Mouse (Mus musculus) adrenal gland, postnatal 25 days (tissue): Measurements from ENCODE around the gene Plppr5. TPM values are rescaled to one million over a fixed set of nuclear protein-coding genes. Genes with fewer than 3 reads are reported as not detected.

ENCODE experiments used
- DNase-seq: peaks from one replicate; pipeline ENCODE4 v3.0.0; 2021; ENCODE audit warnings: mixed read lengths
- long read RNA-seq: library from polyadenylated mRNA; stranded (forward); transcript quantifications from one replicate; pipeline ENCODE4 v2.0.0, GENCODE M21; 2021
- total RNA-seq: library from RNA; stranded (reverse); gene quantifications from 2 replicates; pipeline ENCODE4 v1.2.3, GENCODE M21; 2021

Gene Plppr5
- 0.49 and 0.81 TPM in 2 replicates for total RNA-seq
- long read RNA-seq: 0 reads

DNA sequence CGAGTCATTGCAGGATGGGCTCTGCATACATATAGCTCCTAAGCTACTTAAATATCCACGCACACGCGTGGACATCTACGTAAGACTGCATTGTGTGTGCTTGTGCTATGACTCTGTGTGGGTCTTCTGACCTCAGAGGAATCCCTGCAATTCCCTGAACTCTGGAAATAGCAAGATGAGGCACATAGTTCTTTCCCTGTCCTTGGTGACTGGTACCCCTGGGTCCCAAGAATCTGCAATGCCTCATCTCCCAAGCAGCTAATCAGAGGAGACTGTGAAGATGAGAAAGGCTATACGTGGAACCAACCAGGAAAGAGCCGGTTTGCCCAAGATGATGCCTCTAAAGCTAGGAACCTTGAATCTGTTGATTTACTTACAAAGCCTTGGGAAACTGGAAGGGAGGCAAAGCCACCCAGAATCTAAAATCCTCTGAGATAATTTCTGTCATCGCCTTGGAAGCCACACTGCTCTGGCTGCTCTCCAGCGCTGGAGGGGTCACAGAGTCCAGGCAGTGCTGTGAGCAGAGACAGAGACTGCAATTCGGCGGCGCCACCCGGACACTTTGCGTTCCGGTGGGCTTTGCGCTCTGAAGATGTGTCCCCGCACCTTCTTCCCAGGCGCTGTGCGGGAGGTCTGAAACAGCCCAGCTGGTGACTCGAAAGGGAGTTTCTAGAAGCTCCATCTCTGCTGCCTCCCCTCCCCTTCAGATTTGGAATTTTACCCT, at the start of gene Plppr5:
Gene Plppr5 (plus strand): TSS at position 308 of the 724 bp plus-strand sequence.
- DNase-seq: peak; percentile 16

DNA sequence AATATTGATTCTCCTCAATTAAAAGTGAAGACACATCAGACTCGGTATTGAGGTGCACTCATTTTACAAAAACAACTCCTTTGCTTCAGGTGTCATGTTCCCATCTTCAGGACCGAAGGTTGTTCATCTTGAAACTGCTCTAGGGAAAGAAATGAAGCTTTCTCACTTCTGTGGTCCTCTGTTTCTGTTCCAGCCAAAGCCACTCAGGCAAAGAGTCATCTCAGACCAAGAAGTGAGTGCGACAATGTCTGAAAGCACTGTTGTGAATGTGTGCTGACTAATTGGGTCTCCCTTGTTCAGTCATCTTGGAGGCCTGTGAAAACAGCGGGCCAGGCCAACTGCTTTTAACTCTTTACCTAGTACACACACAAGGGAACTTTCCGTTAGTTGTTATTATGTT, 24.7 kb upstream of the Plppr5 start:
- DNase-seq: no peak

DNA sequence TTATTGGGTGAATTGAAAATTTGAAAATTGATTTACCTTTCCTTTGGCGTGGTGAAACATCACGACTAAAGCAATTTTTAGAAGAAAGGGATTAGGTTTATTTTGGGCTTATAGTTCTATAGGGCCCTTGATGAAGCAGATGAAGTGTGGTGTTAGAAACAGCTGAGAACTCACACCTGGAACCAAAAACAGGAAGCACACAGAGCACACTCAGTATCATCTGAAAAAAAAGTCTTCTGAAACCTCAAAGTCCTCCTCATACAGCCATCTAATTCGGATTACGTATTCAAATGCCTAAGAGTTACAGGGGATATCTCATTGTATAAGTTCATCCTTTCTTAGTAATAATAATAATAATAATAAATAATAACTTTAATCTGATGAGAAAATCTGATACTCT, 24.1 kb upstream of the Plppr5 start:
- no peak for DNase-seq

DNA sequence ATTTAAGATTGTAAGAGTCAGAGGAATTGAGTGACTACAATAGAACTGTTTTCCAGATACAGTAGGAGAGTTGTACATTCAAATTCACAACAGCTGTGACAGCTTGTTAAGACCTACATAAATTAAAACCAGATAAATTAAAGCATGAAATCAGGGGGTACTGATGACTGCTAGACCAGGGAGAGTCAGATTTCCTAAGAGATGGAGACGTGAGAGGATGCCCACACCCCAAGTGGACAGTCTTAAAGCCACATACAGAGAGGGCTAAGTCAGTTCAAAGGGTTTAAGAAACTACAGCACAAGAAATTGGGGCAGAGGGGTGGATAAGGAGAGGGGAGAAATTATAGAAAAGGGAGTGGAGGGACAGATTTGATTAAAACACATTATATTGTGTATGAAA, 17.7 kb upstream of the Plppr5 start:
- DNase-seq: no peak

DNA sequence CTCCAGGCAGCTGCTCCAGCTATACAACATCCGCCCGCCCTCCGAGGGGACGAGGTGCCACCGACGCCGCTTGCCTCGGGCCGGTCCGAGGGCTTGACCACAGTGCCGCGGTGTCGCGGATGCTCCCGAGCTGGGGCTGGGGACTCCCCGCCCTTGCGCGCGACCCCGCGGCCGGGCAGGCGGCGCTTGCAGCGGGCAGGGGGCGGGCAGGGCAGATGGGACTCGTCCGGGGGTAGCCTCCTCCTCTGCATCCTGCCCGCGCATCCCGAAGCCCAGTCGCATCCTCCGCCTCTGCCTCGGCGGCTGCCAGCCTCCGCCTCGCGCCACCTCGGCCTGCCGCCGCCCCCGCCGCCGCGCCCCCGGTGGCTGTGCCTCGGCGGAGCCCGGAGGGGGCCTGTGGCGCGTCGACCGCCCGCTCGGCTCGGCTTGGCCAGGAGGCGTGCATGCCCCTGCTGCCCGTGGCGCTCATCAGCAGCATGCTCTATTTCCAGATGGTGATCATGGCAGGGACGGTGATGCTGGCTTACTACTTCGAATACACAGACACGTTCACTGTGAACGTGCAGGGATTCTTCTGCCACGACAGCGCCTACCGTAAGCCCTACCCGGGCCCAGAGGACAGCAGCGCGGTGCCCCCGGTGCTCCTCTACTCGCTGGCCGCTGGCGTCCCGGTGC, 754 bp downstream of the Plppr5 start:
- DNase-seq: peak; percentile 6

DNA sequence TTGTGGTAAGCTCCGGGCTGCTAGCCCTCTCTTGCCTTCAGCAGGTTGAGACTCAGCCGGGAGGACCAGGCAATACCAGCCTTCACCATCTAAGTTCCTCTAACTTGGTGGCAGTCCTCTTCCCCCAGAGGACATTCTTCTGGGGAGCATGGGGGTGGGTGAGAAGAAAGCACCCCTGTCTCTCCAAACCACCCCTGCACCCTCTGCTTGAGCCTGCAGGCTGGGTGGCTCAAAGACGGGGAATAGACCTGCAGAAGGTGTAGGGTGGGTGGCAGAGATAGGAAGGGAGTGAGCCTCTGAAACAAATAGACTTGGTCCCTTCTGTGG, 1.3 kb downstream of the Plppr5 start:
- DNase-seq: no peak

DNA sequence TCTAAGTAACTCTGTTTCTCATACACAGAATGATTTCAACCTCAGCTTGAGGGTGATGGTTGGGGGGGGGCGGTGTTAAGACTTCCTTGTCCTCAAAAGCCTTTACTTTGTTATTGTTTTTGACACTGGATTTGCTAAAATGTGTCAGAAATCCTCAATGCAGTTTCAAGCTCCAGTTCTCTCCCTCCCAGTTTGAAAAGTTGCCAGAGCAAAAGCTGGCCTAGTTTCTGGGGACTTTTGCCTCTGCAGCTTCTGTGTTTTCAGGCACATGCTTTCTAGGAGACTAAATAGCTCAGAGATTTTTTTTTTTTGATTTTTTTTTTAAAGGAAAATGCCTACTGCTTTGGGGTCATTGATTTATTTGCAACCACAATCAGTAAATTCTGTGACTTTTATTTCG, 2.7 kb downstream of the Plppr5 start:
- no peak for DNase-seq

DNA sequence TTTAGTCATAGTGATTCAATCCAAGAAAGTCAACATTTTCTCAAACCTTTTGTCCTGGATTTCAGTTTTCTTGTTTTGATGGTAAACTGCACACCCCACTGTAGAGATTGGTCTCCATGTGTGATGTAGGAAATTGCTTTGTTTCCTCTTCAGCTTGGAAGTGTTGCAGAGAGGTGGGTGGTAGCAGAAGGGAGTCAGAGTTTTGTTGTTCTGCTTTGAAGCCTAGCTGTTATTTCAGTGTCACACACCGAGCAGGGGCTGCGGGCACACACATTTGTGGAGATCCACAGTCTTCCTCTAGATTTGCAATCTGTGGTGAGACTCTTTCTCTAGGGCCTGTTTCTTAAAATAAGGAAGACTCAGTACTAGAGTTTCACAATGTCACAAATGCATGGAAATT, 8.0 kb downstream of the Plppr5 start:
- DNase-seq: no peak

DNA sequence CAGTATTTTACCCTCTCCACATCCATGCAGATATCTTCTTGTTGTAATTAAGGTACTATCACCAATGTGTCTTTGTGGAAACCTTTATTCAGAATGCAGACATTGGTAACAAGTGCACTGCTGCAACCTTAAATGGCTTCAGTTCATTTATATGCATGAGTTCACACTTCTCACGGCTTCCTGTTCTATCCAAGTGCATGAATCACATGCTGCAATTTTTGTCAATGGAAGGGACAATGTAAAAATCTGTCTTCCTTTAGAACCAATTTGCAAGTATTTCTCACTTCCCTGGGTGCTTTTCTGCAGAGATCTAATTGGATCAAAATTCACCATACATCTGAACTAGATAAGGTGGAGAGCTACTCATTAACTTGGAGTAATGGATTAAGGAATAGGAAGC, 27.8 kb downstream of the Plppr5 start:
- no peak for DNase-seq

DNA sequence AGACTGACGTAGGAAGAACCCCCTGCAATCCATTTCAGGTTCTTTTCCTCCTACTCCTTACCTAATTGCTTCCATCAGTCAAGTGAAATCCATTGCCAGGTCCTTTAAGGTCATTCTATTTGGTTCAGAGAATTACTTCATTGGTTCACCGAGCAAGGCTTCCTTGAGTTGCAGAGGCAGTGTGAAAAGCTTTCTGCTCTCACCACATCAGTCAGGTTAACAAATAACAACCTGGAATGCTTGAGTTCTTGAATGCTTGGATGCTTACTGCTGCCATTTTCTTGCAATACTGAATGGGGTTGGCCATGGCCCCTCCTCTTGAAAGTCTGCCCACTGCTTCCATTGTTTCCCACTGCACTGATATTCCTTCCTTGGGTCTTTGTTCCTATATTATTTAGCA, 28.8 kb downstream of the Plppr5 start:
- DNase-seq: no peak

DNA sequence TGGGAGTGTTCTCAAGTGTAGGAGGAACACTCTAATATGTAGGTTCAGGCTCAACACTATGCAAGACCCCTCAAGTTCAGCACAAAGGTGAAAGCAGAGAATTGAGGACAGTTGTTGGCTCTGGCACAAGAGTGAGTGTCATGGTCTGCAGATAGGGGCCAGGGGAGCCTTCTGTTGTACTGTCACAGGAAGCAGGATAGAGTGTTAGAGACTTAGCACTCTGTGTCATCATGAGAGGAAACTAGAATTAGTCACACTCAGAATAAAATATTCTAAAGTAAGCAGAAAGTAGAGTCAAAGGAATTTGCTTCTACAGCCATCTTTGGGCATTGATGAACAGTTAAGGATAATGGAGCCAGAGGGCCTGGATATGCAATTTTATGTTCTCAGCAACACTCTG, 31.7 kb downstream of the Plppr5 start:
- DNase-seq: no peak

DNA sequence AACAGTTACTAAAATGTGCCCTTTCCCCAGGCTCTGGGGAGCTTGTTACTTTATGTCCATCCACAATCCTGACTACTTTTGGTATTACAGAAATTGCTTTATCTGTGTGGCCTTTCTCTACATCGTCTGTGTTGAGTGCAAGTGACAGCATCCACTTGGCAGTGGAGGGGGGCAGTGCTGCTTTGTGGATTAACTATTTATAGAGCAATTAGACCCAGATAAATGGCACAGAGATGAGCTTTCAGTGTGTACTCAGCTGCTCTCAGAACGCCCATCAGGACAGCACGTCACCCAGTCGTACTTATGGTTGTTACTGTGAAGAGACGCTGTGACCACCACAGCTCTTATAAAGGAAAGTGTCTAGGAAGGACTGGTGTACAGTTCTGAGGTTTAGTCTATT, 36.8 kb downstream of the Plppr5 start:
- no peak for DNase-seq

DNA sequence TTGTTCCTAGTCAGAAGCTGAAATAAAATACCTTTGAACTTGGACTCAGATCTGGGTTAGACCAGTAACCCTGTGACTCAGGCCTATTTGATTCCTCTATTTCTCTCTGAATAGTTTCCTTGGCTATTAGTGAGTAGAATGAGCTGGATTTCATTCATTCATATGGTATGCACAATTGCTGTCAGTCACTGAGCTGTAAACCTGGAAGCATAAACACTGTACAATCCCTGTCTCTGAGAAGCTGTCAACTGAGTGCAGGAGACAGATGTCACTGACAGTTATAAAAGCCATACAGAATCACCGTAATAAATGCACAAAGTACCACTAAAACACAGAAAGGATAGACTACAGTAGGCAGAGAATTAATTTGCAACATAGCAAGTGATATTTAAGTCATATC, 40.2 kb downstream of the Plppr5 start:
- DNase-seq: no peak

DNA sequence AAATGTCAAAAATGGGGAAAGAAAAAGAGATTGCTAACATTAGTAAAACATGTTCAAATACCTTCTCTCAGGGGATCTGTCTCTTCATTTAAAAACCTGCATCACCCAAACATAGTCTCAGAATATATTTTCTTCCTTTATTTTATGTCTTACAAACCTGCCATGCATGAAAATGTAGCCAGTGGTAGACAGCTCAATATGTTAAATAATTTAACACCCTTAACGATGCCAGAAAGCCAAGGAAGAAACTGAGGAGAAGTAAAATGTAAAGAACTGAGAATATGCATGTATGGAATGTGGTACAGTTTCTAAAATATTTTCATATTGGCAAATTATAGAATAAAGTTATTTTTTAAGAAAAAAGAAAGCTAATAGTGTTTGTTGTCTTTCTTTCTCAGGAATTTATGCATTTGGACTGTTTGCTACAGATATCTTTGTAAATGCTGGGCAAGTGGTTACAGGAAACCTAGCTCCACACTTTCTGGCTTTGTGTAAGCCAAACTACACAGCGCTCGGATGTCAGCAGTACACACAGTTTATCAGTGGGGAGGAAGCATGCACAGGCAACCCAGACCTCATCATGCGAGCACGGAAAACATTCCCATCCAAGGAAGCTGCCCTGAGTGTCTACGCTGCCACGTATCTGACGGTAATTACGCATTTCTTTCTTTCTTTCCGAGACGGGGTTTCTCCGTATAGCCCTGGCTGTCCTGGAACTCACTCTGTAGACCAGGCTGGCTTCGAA, 50.8 kb downstream of the Plppr5 start:
- no peak for DNase-seq

DNA sequence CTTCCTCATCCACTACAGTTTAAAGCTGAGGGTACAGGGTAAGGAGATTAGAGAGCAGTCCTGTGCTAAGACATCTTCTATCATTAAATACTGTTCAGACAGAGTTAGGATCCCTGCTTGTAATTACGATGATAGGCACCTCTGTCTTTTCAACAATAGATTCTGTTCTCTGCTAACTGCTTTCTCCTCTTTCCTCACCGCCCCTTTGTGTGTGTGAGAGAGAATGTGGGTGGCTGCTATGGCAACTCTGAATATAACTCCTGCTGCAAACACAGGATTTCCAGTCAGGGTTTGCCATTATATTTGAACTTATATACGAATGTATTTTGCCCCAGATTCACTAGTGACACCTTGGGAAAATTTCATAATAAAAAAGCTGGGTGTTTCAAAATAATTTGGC, 54.2 kb downstream of the Plppr5 start:
- no peak for DNase-seq

DNA sequence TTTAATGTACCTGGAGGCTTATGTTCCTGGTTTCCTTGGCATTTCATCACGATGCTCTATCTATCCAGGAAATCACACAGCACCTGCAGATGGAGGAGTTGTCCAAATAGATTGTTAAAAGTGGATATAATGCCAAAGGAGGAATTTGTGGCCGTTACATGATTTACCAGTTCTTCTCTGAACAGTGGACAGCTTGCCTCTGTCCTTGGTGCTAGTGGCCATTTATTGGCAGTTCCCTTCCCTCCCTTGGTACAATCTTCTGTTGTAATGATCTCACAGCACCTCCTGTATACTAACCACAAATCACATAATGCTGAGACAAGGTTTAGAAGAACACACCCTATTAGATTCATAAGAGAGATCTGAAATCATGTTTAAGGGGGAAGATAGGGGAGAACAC, 55.7 kb downstream of the Plppr5 start:
- DNase-seq: no peak

DNA sequence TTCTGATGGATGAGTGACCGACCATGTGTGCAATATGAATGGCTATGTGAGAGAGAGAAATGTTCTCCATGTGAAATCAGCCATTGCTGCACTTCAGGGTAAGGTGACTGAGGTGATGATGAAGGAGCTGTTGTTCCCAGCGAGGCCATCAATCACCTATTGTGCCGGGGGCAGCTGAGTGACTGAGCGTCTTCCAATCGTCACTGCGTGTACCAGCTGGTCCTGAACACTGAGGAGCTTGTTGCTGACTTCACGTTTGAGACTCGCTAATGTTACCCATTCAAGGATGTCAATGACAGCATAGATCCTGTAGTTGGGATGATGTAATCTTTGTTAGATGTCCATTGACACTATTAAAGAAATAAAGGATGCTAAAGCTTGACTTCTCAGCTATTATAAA, 74.0 kb downstream of the Plppr5 start:
- DNase-seq: no peak

DNA sequence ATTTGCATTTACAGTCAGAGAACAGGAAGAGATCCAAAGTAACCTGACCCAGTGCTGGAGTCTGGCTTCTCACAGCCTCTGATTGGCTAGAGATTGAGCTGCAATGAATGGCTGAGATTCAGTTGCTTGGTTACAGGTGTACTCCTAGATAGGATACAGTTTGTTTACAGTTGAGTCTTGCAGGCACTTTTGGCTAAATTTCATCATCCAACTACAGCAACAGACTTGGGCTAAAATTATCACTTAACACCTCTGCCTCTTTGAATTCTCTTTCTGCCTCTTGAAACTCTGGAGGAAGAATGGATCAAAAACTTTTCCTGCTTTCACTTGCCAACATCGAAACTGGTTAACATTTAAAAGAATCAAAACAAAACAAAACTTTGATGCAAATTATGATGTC, 89.7 kb downstream of the Plppr5 start:
- no peak for DNase-seq

DNA sequence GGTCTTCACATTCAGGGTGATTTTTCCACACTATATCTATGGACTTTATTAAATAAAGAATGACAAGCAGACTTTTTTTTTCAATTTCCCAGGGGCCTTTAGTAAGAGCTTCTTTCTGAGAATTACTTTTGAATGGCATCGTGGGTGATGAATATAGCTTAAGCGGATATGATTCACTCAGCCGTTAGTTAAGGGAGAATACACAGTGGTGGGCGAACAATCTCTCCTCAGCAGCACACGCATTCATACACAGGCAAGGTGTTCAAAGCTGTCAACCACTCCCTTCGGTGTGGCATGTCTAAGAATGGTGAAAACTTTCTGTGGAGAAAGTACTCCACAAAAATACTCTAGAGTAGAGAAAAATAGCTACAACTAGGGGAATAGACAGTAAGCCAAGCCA, 104.6 kb downstream of the Plppr5 start:
- DNase-seq: no peak

DNA sequence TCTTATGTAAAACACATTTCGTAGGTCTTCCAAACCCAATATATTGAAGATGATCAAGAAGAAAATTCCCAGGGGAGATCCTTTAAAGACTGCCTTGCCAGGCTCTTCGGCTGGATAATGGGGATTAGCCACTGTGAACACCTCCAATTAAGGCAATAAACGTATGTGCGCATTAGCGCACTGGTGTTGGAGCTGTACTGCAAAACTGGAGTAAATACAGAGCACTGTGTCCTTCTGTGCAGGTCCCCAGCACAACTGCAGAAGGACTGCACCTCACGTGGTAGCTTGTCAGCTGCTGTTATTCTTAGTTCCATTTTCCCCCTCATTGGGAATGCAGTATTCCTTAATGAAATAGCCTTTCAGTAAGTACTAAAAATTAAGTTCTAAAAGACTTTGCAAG, 110.0 kb downstream of the Plppr5 start:
- no peak for DNase-seq

DNA sequence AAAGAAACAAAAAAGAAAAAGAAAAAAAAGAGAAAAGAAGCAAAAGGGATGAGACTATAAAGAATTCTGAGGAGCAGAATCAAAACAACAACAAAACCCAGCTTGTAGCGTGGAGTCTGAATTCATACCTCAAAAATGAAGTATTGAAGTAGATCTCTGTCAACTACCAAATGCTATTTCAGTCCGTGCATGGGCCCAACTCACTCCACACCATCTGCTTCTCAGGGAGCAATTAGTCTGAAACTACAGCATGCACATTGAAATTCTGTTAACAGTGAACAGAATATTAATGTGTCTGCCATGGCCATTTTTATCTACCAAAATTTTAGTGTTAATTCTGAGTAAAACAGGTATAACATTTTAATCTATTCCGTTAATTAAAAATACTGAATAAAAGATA, 111.4 kb downstream of the Plppr5 start:
- no peak for DNase-seq

DNA sequence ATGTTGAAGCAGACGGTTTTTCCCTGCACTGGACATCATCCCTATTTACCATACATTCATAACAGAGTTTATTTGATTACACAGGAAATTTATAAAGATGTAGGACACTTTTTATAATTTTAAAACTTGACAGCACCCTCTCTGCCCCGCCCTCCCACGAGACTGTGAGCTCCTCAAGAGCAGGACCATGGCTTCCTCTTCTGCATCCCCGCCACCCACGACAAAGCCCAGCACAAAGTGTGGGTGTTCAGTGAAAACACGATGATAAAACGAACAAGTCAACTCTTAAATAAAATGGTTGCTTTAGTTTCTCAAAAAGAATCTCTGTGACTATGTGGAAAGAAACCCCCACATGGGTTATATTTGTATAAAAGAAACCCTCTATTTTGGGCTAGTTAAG, 112.0 kb downstream of the Plppr5 start:
- no peak for DNase-seq

DNA sequence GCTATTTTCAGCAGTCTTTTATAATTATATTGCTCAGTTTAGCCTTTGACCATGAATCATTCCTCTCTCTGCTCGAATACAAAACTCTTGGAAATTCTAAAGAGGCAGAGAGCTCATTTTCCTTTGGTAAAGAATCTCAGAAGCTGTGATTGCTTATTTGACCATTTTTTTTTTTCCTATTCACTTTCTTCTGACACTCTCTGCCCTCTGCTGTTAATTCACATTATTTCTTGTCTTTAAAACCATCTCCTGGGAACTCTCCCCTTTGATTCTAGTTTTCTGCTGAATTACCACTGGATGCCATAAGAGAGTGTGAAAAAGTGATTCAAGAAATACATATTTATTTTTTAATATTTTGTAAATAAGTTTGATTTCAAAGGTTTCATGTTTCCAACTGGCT, 120.1 kb downstream of the Plppr5 start:
- no peak for DNase-seq

DNA sequence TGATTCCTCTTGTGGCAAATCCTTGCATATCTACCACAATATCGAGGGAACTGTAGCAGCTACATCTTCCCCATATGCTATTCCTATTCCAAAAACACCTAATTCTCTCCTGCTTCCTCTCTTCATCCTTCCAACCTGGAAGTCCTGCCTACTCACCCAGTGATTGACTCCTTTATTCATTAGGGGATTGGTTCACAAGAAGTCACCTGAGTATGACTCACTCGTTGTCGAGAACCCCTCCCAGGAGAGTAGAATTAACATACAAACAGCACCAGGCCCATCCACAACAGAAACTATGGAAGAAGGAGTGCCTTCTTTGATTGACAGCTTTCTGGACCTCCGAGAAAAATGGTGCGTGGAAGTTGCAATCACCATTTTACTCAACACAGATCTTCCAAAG, 121.7 kb downstream of the Plppr5 start:
- DNase-seq: no peak
